Mouse (Mus musculus) gastrocnemius, postnatal 14 days (tissue): ENCODE measurements around the gene Amigo1. TPM values are rescaled to one million over a fixed set of nuclear protein-coding genes. Genes with fewer than 3 reads are reported as not detected.
"Not testable (repeated sequence)": the region's sequence is repeated elsewhere in the genome, so short reads cannot be mapped to it uniquely, and the experiment has no call there.

Source experiments
- DNase-seq: peaks from one replicate; pipeline ENCODE4 v3.0.0; 2021; ENCODE audit warnings: mixed read lengths
- intact Hi-C: fragments of 180-260 bp; cut with DNase I; formaldehyde crosslinking; loops from one replicate; pipeline ENCODE4 v1.15.1; 2025; ENCODE audit warnings: low total_unique reads
- total RNA-seq, 2 experiments: library from RNA; stranded (reverse); gene quantifications; 2 replicates each; pipeline ENCODE4 v1.2.3; 2021

Gene Amigo1
- total RNA-seq, 2 experiments from 2014 or later = 23.9 to 31.1 TPM

DNA sequence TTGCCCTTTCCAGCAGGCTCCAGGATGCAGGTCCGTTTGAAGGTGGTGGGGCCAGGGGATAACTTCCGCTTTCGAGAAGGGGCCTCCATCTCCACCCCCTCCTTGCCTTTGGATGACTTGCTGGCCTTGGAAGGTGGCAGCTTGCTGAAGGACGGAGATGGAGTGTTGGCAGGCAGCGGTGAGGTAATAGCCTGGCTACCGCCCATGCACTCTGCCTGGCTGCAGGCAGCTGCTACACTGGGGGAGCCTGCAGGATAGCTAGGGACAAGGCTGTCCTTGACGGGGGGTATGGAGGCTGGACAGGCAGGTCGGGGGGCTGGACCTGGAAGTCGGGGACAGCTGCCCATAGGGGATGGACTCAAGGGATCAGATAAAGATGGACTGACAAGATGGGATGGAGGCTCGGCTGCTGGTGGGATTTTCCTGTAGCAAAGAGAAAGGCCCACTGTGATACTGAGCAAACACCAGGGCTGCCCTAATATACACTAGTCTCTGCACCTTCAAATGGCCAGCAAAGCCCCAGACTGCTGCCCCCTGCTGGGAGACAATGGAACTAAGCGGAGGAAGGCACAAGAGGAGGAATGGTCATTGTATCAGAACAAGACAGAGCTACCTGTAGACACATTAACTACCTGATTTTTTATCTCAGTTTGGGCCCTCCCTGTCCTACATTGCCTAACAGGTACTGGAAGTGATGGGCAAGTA, 17.6 kb downstream of the Amigo1 start:
- DNase-seq = peak; percentile 80
- intact Hi-C loops = loop anchor here (5.0 kb wide), 1 partner anchor 36 kb away; no protein-coding TSS in a partner anchor

DNA sequence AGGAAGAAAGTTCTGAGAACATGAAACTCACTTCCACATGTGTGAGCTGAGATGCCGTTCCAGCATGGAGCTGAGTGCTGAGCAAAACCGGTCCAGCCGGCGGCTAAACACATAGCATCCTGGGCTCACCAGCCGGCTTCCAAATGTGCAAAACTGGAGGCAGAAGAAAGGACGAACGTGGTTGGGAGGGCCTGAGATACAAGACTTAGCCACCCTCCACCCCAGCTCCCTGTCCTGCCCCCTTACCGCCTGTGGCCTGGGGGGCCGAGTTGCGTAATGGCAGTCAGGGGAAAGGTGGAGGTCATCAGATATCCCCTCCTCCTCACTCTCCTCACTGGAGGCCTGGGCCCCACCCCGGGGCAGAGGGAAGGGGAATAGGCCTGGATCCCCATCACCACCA, 18.3 kb downstream of the Amigo1 start:
- intact Hi-C loops = loop anchor here (5.0 kb wide), 1 partner anchor 37 kb away; no protein-coding TSS in a partner anchor
- DNase-seq = no peak

DNA sequence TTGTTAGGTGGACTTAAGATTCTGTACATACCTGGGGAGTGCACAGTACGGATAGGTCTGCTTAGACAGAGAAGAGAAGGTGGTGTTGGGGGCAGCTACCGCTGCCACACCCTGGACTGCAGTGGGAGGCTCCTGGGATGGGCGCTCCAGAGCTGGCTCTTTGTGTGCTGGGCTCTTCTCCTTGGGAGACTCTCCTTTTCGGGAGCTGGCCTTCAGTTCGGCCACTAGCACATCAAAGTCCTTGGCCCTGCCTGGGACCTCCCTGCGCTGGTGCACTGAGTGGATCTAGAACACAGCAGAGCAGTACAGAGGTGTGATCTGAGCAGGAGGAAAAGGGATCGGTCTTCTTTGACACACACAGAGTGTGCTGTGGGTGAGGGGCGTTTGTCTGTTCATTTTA, 19.5 kb downstream of the Amigo1 start:
- no peak for DNase-seq
- intact Hi-C loops = no loop called here

DNA sequence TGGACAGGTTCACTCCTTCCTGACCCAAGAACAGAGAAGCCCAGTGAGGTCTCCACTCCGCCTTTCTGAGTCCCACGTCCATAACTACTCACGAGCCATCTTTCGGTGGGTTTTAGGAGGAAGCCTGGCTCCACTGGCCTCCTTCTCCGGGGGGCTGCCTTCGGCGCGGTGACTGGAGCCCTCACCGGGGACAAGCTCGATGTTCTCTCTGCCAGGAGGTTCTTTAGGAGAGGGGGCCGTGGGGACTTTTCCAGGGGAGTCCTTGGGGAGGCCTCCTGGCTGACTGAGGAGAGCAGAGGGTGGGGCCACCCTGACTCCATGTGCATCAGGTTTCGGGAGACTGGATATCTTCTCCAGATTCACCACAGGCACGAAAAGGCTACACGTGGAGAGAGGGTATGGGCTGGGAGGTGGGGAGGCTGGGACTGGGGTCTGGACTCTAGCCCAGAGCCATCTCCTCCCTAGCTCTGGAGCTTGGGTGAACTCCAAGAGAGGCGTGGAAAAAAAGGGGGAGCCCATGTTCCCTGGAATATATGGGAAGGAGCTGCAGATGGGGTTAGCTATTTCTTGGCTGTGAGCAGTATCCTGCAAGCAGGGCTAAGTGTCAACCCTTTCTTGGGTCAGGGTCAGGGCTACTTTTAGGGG, 20.7 kb downstream of the Amigo1 start:
- DNase-seq = no peak
- intact Hi-C loops = no loop called here

DNA sequence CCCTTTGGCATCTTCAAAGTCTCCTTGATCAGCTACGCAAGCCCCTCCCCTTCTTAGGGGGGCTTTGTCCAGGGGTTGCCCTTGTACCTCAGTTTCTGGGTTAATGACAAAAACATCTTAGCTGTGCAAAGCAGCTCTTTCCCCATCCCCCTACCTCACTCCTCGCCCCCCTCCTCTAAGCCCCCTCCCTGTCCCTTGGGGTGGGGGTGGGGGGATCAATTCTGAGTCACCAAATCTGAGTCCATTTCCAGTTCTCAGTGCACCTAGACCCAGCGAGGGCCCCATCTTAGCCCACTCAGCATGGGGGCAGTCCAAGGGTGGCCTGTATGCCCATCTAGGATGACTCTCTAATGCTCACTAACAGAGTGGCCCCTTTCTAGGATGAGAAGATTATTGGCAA, 22.9 kb downstream of the Amigo1 start:
- intact Hi-C loops = no loop called here
- no peak for DNase-seq

DNA sequence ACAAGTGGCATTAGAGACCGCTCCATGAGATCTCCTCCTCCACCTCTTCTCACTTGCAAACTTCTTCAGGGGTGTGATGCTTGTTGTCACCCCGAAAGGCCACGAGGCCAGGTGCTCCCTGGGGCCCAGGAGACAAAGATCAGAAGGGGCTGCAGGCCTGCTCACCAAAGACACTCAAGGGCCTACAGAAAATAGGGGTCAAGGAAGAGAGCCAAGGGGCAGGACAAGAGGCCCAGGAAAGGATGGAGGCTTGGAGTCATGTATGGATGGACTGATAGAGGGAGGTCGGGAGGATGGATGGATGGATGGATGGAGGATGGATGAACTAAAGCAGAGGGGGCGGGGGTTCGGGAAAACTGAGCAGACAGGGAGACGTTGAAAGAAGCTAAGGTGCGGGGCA, 23.4 kb downstream of the Amigo1 start:
- intact Hi-C loops = no loop called here
- DNase-seq = no peak

DNA sequence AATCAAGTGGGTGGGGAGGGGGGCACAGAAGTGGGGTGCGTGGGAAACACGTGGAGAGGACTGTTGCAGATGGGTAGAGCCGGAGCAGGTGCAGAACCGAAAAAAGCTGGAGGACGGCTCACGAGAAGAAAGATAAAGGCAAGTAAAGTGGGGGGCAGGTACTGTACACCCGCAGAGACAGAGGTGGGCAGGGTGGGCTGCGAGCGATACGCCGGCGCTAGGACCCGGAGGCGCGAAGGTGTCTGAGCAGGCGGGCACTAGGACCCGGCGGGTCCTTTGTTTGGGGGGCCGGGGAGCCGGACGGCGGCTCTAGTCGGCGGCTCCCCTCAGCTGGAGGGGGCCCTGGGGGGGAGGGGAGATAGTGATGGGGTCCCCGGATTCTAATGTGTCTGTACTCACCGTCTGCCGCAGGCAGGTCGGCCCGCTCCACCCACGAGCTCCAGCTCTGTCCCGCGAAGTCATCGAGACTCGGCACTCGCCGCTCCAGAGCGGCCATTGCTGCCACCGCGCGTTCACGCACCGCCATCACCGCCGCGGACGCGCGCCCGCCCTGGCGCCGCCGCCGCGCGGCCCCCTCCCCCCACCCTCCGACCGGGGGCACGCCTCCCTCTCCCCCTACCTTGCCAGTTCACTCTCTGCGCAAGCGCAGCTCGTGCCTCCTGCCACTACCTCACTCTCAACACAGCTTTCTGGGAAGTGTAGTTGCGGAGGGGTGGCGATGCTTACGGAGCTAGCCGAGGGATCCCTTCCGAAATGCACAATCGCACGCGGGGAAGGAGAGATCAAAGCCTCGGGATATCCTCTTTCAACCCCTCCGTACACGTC, 24.0 kb downstream of the Amigo1 start:
- DNase-seq = peak; percentile 94
- intact Hi-C loops = no loop called here

DNA sequence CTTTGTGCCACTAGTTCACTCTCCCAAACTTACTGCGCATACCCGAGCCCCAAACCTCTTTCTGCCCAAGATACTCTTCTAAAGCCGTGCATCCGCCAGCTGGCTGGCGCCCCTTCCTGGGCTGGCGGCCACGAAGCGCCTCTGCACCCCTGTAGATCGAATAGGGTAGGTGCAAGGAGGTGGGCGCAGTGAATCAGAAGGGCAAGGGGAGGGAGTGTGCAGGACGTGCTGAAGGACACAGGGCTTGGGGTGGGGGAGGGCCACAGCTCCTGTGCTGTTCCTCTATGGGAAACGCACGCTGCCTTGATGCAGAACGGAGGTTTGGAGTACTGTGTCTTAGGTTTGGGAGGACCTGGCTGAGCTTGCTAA, 24.6 kb downstream of the Amigo1 start, which contains the start of gene Atxn7l2:
Atxn7l2 (minus strand) TSS at position 164 of the 369 bp plus-strand sequence.
- intact Hi-C loops = no loop called here
- peak; percentile 75 for DNase-seq

DNA sequence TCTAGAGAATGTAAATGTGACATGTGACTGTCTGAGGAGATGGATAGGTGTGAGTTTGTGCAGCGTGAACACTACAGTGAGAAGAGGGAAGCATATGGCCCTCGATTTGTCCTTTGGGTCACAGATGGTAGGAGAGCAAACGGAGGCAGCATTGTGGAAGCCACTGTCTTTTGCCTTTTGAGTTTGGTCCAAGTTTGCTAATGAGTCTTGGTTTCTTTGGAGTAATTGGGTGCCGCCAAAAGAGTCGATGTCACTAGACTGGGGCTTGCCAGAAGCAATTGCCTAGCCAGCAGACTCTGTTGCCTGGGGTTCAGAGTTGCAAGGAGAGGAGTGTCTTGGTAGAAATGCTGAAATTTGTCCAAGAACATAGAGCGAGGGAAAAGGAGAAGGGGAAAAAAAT, 25.7 kb downstream of the Amigo1 start:
- no peak for DNase-seq
- intact Hi-C loops = no loop called here

DNA sequence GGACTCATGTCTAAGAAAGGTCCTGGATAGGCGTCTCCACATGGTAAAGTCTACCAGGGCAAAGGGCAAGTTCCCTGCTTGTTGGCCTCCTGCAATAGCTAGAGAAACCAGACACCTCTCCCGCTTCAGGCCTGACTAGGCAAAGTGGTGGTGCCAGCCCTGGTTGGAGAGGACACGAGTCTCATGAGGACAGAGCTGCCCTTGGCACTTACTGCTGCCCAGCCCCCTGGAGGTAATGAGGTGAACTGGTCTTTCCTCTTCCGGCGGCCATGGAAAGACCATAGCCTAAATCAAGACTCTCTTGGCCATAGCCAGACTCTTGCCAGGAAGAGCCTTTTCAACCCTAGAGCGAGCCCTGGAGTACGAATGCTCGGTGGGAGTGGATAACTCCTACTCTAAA, 26.3 kb downstream of the Amigo1 start:
- intact Hi-C loops = no loop called here
- peak; percentile 79 for DNase-seq

DNA sequence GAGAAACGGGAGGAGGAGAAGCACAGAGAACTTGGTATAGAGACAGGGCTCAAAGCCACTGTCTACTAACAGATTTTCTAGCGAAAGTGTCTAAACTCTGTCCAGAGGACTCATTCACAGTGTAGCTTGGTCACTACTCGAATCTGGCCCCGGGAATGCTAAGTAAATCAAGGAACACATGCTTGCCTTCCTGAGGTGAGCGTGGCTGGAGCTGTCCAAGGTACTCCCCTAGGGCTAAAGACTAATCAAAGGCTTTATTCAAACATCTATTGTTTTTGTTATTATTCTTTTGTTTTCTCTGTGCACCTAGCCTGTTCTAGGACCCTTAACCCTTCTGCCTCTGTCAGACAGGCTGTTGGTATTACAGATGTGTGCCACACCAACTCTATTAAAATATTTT, 28.6 kb downstream of the Amigo1 start:
- DNase-seq = no peak
- intact Hi-C loops = no loop called here

DNA sequence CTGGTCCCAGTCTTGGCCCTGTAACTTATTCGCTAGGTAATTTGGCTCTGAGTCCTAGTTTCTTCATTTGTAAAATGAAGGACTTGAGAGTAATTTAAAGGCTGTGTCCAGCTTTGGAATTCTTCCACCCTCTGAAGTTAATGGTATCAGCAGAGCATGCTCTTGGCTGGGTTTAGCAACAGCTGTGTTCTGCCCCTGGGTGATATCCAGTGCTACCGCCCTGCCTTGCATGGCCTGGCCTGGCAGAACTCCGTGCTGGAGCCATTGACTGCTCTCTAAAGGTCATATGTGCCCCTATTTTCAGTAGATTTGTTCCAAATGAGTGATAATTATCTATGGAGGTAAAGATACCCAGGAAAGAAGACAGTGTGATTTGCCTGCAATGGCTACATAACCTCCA, 34.5 kb downstream of the Amigo1 start:
- DNase-seq = peak; percentile 68
- intact Hi-C loops = no loop called here

DNA sequence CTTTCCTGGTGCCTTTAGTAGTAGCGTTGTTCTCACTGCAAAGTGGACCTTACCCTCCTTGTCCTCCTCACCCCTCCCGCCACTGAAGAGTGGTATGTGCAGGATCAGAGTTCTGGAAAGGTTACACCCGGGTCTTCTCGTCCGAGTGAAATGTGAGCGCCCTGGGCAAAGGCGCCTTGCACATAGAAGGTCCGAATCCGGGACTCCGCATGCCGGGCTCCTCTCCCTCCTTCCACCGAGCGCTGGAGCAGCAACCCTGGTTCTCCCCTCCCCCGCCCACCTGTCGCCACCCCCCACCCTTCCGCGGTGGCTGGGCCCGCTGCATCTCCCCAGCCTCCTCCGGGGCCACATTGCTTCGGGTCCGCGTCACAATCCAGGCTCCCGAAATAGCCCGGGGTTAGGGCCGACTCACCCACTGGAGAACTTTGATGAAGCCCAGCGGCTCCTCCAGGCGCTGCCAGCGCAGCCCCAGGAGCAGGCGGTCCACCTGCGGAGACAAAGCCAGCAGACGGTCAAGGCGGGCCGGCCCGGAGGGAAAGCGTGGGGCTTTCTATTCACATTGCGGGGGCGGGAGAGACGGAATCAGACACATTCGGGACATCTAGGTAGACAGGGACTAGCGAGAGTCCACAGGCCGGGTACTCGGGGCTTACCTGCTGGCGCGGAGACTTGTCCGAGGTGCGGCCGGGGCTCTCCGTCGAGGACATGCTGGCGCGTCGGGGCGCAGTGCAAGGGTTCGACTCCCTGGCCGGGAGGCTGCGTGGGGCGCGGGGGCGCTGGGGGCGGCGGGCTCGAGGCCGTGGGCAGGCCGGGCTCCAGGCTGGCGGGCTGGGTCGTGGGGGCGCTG, 39.8 kb downstream of the Amigo1 start:
- DNase-seq = peak; percentile 79

DNA sequence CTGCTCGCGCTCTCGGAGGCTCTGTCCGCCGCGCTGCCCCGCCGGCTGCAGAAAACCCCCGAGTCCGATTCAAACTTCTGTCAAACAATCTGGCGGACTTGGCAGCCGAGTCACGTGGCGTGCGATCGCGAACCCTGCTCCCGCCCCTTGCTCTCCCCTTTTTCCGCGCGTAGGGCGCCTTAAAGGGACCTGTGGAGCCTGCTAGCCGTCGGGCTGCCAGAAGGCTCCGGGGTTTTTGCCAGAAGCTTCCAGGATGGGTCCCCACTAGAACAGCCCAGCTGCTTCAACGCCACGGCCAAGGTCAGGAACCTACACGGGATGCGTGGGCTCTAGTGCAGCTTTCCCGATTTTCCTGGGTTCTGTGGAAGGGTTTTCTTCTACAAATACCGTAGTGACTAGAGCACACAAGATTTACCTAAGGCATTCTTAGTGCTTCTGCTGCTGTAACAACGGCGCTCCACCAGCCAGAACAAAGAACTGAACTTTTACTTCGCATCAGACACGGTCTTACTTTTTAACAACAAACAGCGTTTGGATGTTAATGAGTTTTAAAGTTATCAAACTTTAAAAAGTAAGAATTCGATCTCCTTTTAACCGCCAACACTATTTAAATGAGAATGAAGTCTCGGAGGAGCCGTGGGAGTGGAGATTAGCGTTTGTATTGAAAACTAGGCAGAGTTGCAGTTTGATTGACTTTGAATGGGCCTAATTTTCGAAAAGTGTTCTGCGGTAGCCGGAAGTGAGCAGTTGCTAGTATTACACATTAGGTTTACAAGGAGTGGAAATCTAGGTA, 40.6 kb downstream of the Amigo1 start, which contains the start of gene Sypl2:
Sypl2 (minus strand) TSS at position 91 of the 793 bp plus-strand sequence.
- DNase-seq = peak; percentile 87
- intact Hi-C loops = no loop called here

More for the DNA sequence above, 39.8 kb downstream of the Amigo1 start:
- intact Hi-C loops = no loop called here

DNA sequence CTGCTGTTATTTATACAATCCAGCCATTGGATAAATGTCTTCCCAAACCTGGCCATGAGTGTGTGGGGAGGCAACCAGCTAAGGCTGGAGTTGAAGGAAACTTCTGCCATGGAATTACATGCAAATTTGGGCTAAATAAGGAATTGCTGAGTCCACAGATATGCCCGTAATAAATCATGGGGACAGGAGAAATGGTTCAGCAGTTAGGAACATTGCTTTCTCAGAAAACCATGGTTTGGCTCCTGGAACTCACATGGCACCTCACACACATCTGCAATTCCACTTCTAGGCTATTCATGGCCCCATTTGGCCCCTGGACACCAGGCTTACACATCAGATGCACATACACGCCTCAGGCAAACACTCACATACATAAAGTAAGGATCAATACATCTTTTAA, 41.4 kb downstream of the Amigo1 start:
- intact Hi-C loops = no loop called here
- no peak for DNase-seq

DNA sequence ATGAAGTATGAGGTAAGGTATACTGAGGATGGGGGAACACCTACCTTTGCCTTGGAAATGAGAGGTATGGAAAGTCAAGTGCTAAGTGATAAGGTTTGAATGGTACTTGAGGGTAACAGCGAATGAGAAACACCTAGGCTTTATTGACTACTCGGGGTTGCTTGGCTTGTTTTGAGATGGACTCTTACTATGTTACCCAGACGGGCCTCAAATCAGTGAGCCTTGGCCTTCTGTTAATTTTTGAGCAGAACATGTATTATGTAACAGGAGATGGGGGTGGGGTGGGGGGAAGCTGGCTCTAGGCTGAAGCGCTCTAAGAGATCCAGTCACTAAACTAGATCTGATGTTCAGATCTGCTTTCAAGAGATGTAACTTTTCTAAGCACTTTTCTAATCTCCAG, 45.5 kb downstream of the Amigo1 start:
- intact Hi-C loops = no loop called here
- DNase-seq = no peak

DNA sequence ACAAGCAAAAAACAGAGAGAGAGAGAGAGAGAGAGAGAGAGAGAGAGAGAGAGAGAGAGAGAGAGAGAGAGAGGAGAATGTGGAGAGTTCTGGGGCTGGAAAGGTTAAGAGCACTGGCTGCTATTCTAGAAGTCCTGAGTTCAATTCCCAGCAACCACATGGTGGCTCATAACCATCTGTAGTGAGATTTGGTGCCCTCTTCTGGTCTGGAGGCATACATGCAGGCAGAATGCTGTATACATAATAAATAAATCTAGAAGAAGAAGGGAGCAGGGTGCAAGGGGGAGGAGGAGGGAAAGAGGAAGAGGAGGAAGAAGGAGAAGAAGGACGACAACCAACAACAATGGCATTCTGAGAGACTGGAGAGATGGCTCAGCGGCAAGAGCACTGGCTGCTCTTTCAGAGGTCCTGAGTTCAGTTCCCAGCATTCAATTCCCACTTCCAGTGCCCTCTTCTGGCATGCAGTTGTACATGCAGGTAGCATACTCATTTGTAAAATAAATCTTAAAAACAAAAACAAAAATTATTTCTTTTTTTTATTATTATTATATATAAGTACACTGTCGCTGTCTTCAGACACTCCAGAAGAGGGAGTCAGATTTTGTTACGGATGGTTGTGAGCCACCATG, 51.5 kb downstream of the Amigo1 start:
- DNase-seq, intact Hi-C loops: not testable (repeated sequence)

DNA sequence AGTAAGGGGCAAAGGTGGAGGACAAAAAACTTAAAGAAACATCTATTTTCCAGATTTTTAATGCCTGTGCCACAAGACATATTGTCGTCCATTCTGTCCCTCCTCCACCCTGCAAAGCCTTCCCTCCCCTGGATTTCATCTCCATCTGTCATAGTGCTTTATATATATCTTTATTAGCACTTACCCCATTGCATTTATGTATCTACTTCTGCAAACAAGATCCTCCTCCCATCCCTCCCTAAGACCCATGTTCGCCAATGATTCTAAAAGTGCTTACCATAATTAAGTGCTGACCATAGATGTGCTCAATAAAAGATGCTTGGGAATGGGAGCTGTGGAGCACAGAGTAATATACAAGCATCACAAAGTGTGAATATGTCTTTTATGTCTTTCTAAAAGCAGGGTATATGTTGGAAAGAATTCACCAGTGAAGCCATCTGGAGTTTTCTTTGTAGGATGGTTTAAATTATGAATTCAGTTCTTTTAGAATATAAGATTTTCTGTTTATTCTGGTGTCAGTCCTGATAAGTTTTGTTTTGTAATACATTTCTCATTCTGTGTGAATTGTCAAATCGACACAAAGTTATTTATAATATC, 55.2 kb downstream of the Amigo1 start:
- intact Hi-C loops = no loop called here
- no peak for DNase-seq
